ENCODE assay signal across 32 mouse cellular contexts in the genomic region with DNA sequence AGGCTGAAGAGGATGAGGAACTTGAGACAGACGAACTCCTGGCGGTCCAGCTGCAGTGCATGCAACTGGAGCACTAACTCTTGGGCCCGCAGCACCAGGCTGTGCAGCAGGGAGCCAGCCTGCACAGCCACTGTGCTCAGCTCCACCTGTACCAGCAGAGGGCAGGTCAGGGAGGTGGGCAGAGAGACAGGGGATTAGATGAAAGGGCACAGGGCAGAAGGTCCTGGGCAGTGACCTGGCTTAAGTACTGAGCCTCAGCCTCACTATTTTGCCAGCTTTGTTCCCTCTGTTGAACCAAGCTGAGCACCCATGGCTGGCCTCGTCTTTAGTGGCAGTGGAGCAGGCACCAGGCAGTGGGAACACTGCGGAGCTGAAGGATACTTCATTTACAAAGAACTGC. TPM values are rescaled to one million over a fixed set of nuclear protein-coding genes. Genes with fewer than 3 reads are reported as not detected.
DNase-seq lines count a peak whose midpoint lies in the region; ATAC-seq and TF ChIP-seq lines count a peak whose summit lies in the region.
"Had no signal": no experiment of that assay in that cellular context is flagged by ENCODE, and none has a peak within 500 bp of the region (broad histone marks: within the 10 kb centered on the region; RNA-seq: fewer than 3 reads in every experiment).

No protein-coding gene starts in this region.

- no peak overlapping the region for H3K4me3 ChIP-seq in gastrocnemius, adult 2 months
- no peak overlapping the region for H3K4me3 ChIP-seq in kidney, embryonic 16.5 days (ENCODE audit: low read length)
- no peak overlapping the region for H3K4me3 ChIP-seq in lung, embryonic 14.5 days (ENCODE audit: low read depth, low read length)
- H3K4me3 ChIP-seq: forebrain, embryonic 13.5 days; heart, adult 2 months; heart, embryonic 12.5 days; limb, embryonic 13.5 days; liver, embryonic 15.5 days; lung, embryonic 15.5 days; midbrain, embryonic 15.5 days; neural tube, embryonic 15.5 days had no signal

- H3K27me3 ChIP-seq in kidney, embryonic 16.5 days (ENCODE audit: insufficient read depth, low read length), result peaks cover 10% of the 10 kb centered on the region
- H3K27me3 ChIP-seq in lung, embryonic 14.5 days (ENCODE audit: insufficient read depth, low read length), result peaks cover 2% of the 10 kb centered on the region; the same call in 1 of the 2 replicates

- H3K4me2 ChIP-seq in kidney, embryonic 16.5 days (replicated peaks; ENCODE audit: low read depth, low read length), result no peak overlapping the region
- H3K4me2 ChIP-seq in lung, embryonic 14.5 days, result no peak overlapping the region
- H3K4me2 ChIP-seq: forebrain, embryonic 13.5 days; heart, embryonic 12.5 days; limb, embryonic 13.5 days; liver, embryonic 15.5 days; lung, embryonic 15.5 days; midbrain, embryonic 15.5 days; neural tube, embryonic 15.5 days had no signal

- H3K9me3 ChIP-seq in kidney, embryonic 16.5 days (ENCODE audit: low read length), result no peaks in the 10 kb centered on the region
- no peaks in the 10 kb centered on the region for H3K9me3 ChIP-seq in lung, embryonic 14.5 days (ENCODE audit: low read depth, low read length)
- H3K9me3 ChIP-seq: forebrain, embryonic 13.5 days; heart, embryonic 12.5 days; limb, embryonic 13.5 days; liver, embryonic 15.5 days; lung, embryonic 15.5 days; midbrain, embryonic 15.5 days; neural tube, embryonic 15.5 days had no signal

- H3K27ac ChIP-seq in gastrocnemius, adult 2 months, result no peak overlapping the region
- H3K27ac ChIP-seq in kidney, embryonic 16.5 days (ENCODE audit: low read length), result no peak overlapping the region
- no peak overlapping the region for H3K27ac ChIP-seq in lung, embryonic 14.5 days (ENCODE audit: low read depth)
- H3K27ac ChIP-seq: forebrain, embryonic 13.5 days; heart, adult 2 months; limb, embryonic 13.5 days; liver, embryonic 15.5 days; lung, embryonic 15.5 days; macrophage; midbrain, embryonic 15.5 days; neural tube, embryonic 15.5 days had no signal

- no peak for DNase-seq in gastrocnemius, adult 2 months
- no peak for DNase-seq in gastrocnemius, postnatal 10 days
- no peak for DNase-seq in kidney, adult 8-10 months
- no peak for DNase-seq in lung, embryonic 14.5 days
- DNase-seq in lung, postnatal 25 days (ENCODE audit: low spot score), result no peak
- no peak for DNase-seq in right cerebral cortex, postnatal 36 days (ENCODE audit: low spot score in 2 of 2)
- DNase-seq: adrenal gland, adult 8-10 months; cerebellum, adult 8-10 months; cerebellum, postnatal 25 days; heart, adult 2 months; kidney, adult 18-20 months; kidney, postnatal 14 days; retina, postnatal 1 day; right cerebral cortex, postnatal 14 days; spleen, adult 18-20 months; thymus, adult 18-20 months; thymus, postnatal 25 days had no signal

- H3K4me1 ChIP-seq in kidney, embryonic 16.5 days (ENCODE audit: insufficient read depth, low read length), result no peaks in the 10 kb centered on the region
- H3K4me1 ChIP-seq in lung, embryonic 14.5 days (ENCODE audit: insufficient read depth), result no peaks in the 10 kb centered on the region
- H3K4me1 ChIP-seq: heart, embryonic 12.5 days; limb, embryonic 13.5 days; liver, embryonic 15.5 days; lung, embryonic 15.5 days had no signal

- WGBS in kidney, embryonic 16.5 days, result 67% methylated on average over 5 of the region's 5 CpGs
- 58% methylated on average over 5 of the region's 5 CpGs for WGBS in lung, embryonic 14.5 days

- intact Hi-C loops in gastrocnemius, adult 2 months (cut with DNase I), result no loop called here

- no peak overlapping the region for H3K9ac ChIP-seq in kidney, embryonic 16.5 days (replicated peaks; ENCODE audit: low read length)
- no peak overlapping the region for H3K9ac ChIP-seq in lung, embryonic 14.5 days
- H3K9ac ChIP-seq: forebrain, embryonic 13.5 days; heart, embryonic 12.5 days; limb, embryonic 13.5 days; liver, embryonic 15.5 days; lung, embryonic 15.5 days; midbrain, embryonic 15.5 days; neural tube, embryonic 15.5 days had no signal

- TF ChIP-seq CTCF in gastrocnemius, adult 2 months (IDR thresholded peaks at IDR 0.05), result peak; percentile 5; the same call in 1 of the 2 replicates
- peak; percentile 36; the same call in 1 of the 2 replicates for TF ChIP-seq CTCF in lung, embryonic 14.5 days (IDR thresholded peaks at IDR 0.05; ENCODE audit: low read depth)

- no peaks in the 10 kb centered on the region for H3K36me3 ChIP-seq in kidney, embryonic 16.5 days (ENCODE audit: insufficient read depth, low read length)
- no peaks in the 10 kb centered on the region for H3K36me3 ChIP-seq in lung, embryonic 14.5 days (ENCODE audit: insufficient read depth)
- H3K36me3 ChIP-seq: heart, embryonic 12.5 days; limb, embryonic 13.5 days; liver, embryonic 15.5 days; lung, embryonic 15.5 days; midbrain, embryonic 15.5 days; neural tube, embryonic 15.5 days had no signal

- ATAC-seq in kidney, embryonic 16.5 days (ENCODE audit: low FRiP score, low TSS enrichment), result 0 out of 2 replicates have a peak, but pooled peaks have one; percentile 36
- ATAC-seq in lung, embryonic 14.5 days (ENCODE audit: insufficient read depth), result no peak
- ATAC-seq in megakaryocyte-erythroid progenitor cell, adult 5-6 weeks (replicated peaks; ENCODE audit: low FRiP score, low TSS enrichment, poor library complexity, severe bottlenecking), result 0 out of 2 replicates have a peak, but pooled peaks have one; percentile 23
- ATAC-seq: activated CD4-positive, CD25-positive, alpha-beta regulatory T cell, adult 4 months; forebrain, embryonic 13.5 days; midbrain, embryonic 15.5 days had no signal

RNA-seq across cellular contexts. Expression of a gene that starts 14.2 kb away (rescaled TPM):
- not detected for total RNA-seq in gastrocnemius, adult 2 months (2021)
- not detected for total RNA-seq in gastrocnemius, postnatal 10 days (2021)
- polyA plus RNA-seq in kidney, embryonic 16.5 days (2015; fragmentation: Nextera tagmentation; extraction: Ambion mirVana), result 2.2 and 4.0 TPM in 2 replicates
- polyA plus RNA-seq in lung, embryonic 14.5 days (2014; fragmentation: Nextera tagmentation; extraction: Ambion mirVana), result 0.14 and 0.29 TPM in 2 replicates
- not detected in 2 replicates for total RNA-seq in megakaryocyte-erythroid progenitor cell, adult 5-6 weeks (2014; fragmentation: Nextera tagmentation)
- total RNA-seq in megakaryocyte-erythroid progenitor cell, adult 5-6 weeks (2017), result not detected in 2 replicates
- total RNA-seq: heart, adult 2 months; hematopoietic stem cell, adult 5-6 weeks; layer of hippocampus, adult 18-20 months; layer of hippocampus, postnatal 25 days had no signal
- polyA plus RNA-seq: activated CD4-positive, CD25-positive, alpha-beta regulatory T cell, adult 4 months; heart, embryonic 12.5 days; heart, postnatal 0 days; limb, embryonic 13.5 days; macrophage had no signal

RNA-seq across cellular contexts. Expression of a gene that starts 56.3 kb away (rescaled TPM):
- 100 to 1,000 TPM; 295 to 298 TPM for total RNA-seq in gastrocnemius, adult 2 months (2021)
- 100 to 1,000 TPM; 278 to 306 TPM for total RNA-seq in gastrocnemius, postnatal 10 days (2021)
- 249 and 269 TPM in 2 replicates for polyA plus RNA-seq in kidney, embryonic 16.5 days (2015; fragmentation: Nextera tagmentation; extraction: Ambion mirVana)
- polyA plus RNA-seq in lung, embryonic 14.5 days (2014; fragmentation: Nextera tagmentation; extraction: Ambion mirVana), result 264 and 270 TPM in 2 replicates
- total RNA-seq in megakaryocyte-erythroid progenitor cell, adult 5-6 weeks (2014; fragmentation: Nextera tagmentation), result 185 and 224 TPM in 2 replicates
- 385 and 429 TPM in 2 replicates for total RNA-seq in megakaryocyte-erythroid progenitor cell, adult 5-6 weeks (2017)
